Mouse (Mus musculus) olfactory bulb, adult 2 months (tissue): ENCODE measurements around the gene Gm36245. TPM values are rescaled to one million over a fixed set of nuclear protein-coding genes. Genes with fewer than 3 reads are reported as not detected.

Source experiments
- H3K27ac ChIP-seq: fragments of 200-500 bp; 2 replicates; pipeline ENCODE4 v1.5.1; 2012; ENCODE audit warnings: low read depth, low read length; ENCODE audit not compliant: insufficient read depth
- H3K4me1 ChIP-seq: fragments of 200-500 bp; 2 replicates; pipeline ENCODE4 v1.6.1; 2012; ENCODE audit warnings: low read length; ENCODE audit not compliant: control insufficient read depth, insufficient read depth
- H3K4me3 ChIP-seq: fragments of 200-500 bp; 2 replicates; pipeline ENCODE4 v1.5.1; 2012; ENCODE audit warnings: mild to moderate bottlenecking, low read depth, low read length, moderate library complexity; ENCODE audit not compliant: insufficient read depth
- CTCF ChIP-seq: fragments of 200-500 bp; IDR thresholded peaks from 2 replicates; pipeline ENCODE4 v1.5.1; 2012; ENCODE audit warnings: low read depth, mild to moderate bottlenecking, low read length, moderate library complexity; ENCODE audit not compliant: insufficient read depth
- POLR2A ChIP-seq: fragments of 200-500 bp; IDR thresholded peaks from 2 replicates; pipeline ENCODE4 v1.6.1; 2012; ENCODE audit warnings: mild to moderate bottlenecking, low read depth, low read length, moderate library complexity; ENCODE audit not compliant: insufficient read depth
- WGBS: fragments of 180-500 bp; shearing (Covaris S2); methylation state at CpG from one replicate; pipeline ENCODE4 v1.1.7; 2018; 5-methylcytosine and 5-hydroxymethylcytosine counted together
- polyA plus RNA-seq: library from polyadenylated mRNA; stranded (reverse); fragments of >200 nt; gene quantifications from 2 replicates; pipeline ENCODE4 v1.2.4, GENCODE M21; 2012; ENCODE audit warnings: low replicate concordance; ENCODE audit not compliant: missing spikeins, insufficient read depth, insufficient read length

The Gm36245 gene
- polyA plus RNA-seq: not detected in 2 replicates

- H3K27ac ChIP-seq: no peak within 1 kb of the TSS
- no peaks in the 10 kb centered on the region for H3K4me1 ChIP-seq
- TF ChIP-seq POLR2A (no peak), CTCF (no peak)
- H3K4me3 ChIP-seq: no peak within 1 kb of the TSS
- 89% methylated on average over 1 of the region's 1 CpGs for WGBS
Measured at GRCm38 (mm10) chr15:77598958-77599357, at the start of gene Gm36245. Gm36245 (plus strand) TSS chr15:77599258.

DNA sequence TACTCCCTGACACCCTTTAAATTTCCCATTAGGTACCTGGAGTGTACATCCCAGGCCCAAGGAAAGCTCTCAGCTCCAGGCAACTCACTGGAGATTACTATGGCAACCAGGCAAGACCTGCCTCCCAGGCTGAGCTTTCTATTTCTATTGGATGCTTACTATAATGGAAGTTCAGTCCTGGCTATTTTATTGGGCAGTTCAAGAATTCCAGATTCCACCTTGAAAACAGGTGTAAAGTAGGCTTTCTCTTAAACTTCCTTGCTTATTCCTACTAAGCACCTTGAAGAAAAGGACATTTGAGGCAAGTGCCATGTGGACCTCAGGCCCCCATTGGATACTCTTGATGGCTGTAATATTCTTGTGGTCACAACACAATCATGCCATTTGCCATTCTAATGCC, 37.3 kb upstream of the Gm36245 start, which contains the start of gene 1700025B11Rik:
Gene 1700025B11Rik, minus strand, starts transcription at position 101 of the 400 bp plus-strand sequence.
- no peak within 1 kb of the TSS for H3K4me3 ChIP-seq
- H3K27ac ChIP-seq: no peak within 1 kb of the TSS
- no peaks in the 10 kb centered on the region for H3K4me1 ChIP-seq
- TF ChIP-seq CTCF: no peak
- TF ChIP-seq POLR2A: no peak

- no peak overlapping the region for H3K27ac ChIP-seq
- no peak overlapping the region for H3K4me3 ChIP-seq
- TF ChIP-seq POLR2A: no peak
- TF ChIP-seq CTCF: no peak
- no peaks in the 10 kb centered on the region for H3K4me1 ChIP-seq
Measured at GRCm38 (mm10) chr15:77563219-77563618, 35.8 kb upstream of the Gm36245 start.

GRCm38 (mm10) chr15:77578801-77579200, 20.3 kb upstream of the Gm36245 start:
- WGBS: 98% methylated on average over 2 of the region's 2 CpGs
- H3K4me3 ChIP-seq: no peak overlapping the region
- TF ChIP-seq POLR2A: no peak
- no peak for TF ChIP-seq CTCF
- H3K27ac ChIP-seq: no peak overlapping the region
- no peaks in the 10 kb centered on the region for H3K4me1 ChIP-seq

GRCm38 (mm10) chr15:77579311-77579710, 19.7 kb upstream of the Gm36245 start:
- H3K4me1 ChIP-seq: no peaks in the 10 kb centered on the region
- H3K27ac ChIP-seq: no peak overlapping the region
- 93% methylated on average over 4 of the region's 4 CpGs for WGBS
- TF ChIP-seq CTCF: no peak
- no peak for TF ChIP-seq POLR2A
- no peak overlapping the region for H3K4me3 ChIP-seq

- no peak overlapping the region for H3K4me3 ChIP-seq
- 50% methylated on average over 1 of the region's 1 CpGs for whole genome bisulfite sequencing
- H3K4me1 ChIP-seq: no peaks in the 10 kb centered on the region
- TF ChIP-seq CTCF (no peak), POLR2A (no peak)
- no peak overlapping the region for H3K27ac ChIP-seq
Measured at GRCm38 (mm10) chr15:77581681-77582080, 17.4 kb upstream of the Gm36245 start.

DNA sequence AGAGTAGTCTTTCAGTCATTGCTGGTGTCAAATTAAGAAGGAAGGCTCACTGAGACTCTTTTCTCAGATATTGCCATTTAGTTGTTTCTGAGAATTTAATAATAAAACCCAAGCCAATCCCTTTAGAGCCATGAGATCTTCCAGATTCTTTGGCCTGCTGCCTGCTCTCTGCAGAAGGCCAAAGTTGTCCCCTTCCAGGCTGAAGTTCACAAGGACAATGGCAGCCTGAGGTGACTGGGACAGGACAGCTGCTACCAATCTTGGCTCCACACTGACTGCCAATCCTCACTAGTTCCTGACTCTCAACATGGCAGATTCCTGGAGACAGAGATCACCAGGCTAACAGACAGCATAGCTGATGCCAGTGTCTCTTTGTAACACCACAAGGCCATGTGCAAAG, 12.0 kb upstream of the Gm36245 start:
- no peak overlapping the region for H3K4me3 ChIP-seq
- no peak overlapping the region for H3K27ac ChIP-seq
- no peaks in the 10 kb centered on the region for H3K4me1 ChIP-seq
- TF ChIP-seq POLR2A (no peak), CTCF (no peak)

GRCm38 (mm10) chr15:77588981-77589380, 10.1 kb upstream of the Gm36245 start:
- Histone ChIP-seq H3K4me1 (no peaks in the 10 kb centered on the region), H3K4me3 (no peak overlapping the region), H3K27ac (no peak overlapping the region)
- TF ChIP-seq POLR2A: no peak
- no peak for TF ChIP-seq CTCF

DNA sequence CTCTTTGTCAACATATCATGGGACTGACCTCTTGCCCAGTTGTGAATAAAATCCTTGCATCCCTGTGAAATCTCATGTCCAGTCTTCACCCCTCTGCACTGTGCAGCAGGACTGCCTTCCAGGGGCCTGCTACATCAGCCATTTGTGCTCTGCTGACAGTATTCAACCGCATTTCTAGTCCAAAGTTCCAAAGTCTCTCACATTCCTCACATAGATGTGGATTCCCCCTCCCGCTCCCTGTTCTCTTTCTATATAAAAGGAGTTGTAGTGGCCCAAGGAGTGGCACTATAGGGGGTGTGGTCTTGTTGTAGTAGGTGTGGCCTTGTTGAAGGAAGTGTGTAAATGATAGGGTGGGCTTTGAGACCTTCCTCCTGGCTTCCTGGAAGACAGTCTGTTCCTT, 8.2 kb upstream of the Gm36245 start:
- H3K27ac ChIP-seq: no peak overlapping the region
- 85% methylated on average over 2 of the region's 2 CpGs for WGBS

GRCm38 (mm10) chr15:77593557-77593956, 5.5 kb upstream of the Gm36245 start:
- Histone ChIP-seq H3K4me3 (no peak overlapping the region), H3K4me1 (no peaks in the 10 kb centered on the region), H3K27ac (no peak overlapping the region)
- WGBS: 73% methylated on average over 1 of the region's 1 CpGs
- TF ChIP-seq CTCF (no peak), POLR2A (no peak)

More for the DNA sequence above, 8.2 kb upstream of the Gm36245 start:
- TF ChIP-seq POLR2A: no peak
- TF ChIP-seq CTCF: no peak
- no peak overlapping the region for H3K4me3 ChIP-seq
- no peaks in the 10 kb centered on the region for H3K4me1 ChIP-seq
